Mouse (Mus musculus): ENCODE measurements at regions not wholly inside any gene's neighbourhood (a gene's known extent, or its start where the extent isn't known, plus 50 kb on each side); places are given as distances from the start of the nearest gene placed in this dataset.

DNA sequence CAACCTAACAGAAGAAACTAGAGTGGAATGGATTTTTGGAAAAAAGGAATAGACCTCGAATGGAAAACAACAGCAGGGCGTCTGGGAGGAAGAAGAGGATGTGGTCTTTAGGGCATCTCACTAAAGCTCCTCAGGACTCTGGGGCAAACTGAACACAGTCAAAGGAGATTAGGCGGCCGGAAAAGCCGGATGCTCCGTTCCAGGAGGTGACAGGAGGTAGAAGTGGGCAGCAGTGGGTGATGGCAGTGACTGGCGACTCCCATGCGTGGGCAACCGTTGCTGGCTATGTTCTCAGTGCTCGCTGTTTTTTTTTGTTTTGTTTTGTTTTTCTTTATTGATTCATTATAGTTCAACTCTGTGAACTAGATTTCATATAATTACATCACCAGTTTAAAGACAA is 228.8 kb upstream of the Klf3 start:
- H3K27ac ChIP-seq, result no peak overlapping the region
- peaks cover 25% of the 10 kb centered on the region for H3K4me1 ChIP-seq
- 87% methylated on average over 10 of the region's 10 CpGs for WGBS
- no peaks in the 10 kb centered on the region for H3K36me3 ChIP-seq (replicated peaks)
- no peaks in the 10 kb centered on the region for H3K27me3 ChIP-seq (ENCODE audit: poor library complexity, severe bottlenecking)
- H3K9me3 ChIP-seq, result no peaks in the 10 kb centered on the region
- no peak overlapping the region for H3K4me3 ChIP-seq
- DNase-seq (ENCODE audit: extremely low spot score, low spot score), result no peak

DNA sequence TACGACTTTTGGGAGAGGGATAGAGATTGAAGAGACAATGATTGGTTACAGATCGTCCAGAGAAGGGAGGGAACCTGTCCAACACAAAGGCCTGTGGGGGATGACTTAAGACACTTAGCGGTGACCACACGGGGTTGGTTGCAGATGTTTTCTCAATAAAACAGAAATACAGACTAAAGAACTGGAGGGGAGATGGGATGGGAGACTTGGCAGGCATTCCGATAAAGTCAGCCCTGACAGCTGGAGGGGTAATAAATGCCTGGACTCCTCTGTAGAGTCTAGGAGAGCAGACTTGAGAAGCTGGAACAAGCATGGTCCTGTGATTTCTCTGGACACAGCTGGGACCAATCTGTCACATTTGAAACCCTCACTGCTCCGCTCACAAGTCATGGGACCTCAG is 227.3 kb upstream of the Klf3 start:
- 85% methylated on average over 6 of the region's 6 CpGs for WGBS
- no peaks in the 10 kb centered on the region for H3K27me3 ChIP-seq (ENCODE audit: poor library complexity, severe bottlenecking)
- H3K4me3 ChIP-seq, result no peak overlapping the region
- no peak overlapping the region for H3K27ac ChIP-seq
- no peaks in the 10 kb centered on the region for H3K36me3 ChIP-seq (replicated peaks)
- H3K4me1 ChIP-seq, result peaks cover 38% of the 10 kb centered on the region
- no peaks in the 10 kb centered on the region for H3K9me3 ChIP-seq
- no peak for DNase-seq (ENCODE audit: extremely low spot score, low spot score)

DNA sequence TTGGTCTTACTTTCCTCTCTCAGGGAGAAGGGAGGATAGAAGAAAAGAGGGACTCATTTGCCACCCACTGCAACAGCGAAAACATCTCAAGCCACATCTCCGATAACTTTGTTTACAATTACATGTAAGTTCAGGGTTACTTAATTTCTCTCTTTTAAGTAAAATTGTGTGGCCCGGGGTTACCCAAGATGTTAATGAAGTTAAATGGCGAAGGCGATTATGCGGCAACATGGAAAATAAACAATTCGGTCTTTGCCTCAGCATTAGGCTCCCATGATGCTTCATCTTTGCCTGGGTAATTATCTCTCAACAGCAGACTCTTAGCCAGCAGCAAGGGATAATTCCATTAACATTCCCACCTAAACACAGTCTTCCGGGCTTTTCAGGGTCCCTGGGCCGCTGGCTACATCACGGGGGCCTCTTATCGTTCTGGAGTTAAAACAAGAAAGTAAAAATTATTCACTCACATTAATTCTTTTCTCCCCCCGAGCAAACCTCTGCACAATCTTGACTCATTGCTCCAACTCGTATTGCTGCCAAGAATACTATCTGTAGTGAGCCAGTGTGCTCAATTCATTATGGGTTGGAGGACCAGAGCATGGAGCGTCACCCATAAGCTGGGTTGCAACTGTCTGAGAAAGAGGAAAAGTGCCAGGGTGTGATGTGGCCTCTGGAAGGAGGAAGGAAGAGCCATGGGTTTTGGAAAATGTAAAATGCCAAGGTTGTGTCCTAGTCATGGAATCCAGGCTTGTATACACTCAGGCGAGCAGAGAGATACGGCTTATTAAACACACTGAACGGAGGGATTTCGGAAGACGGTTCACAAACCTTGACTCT is 226.5 kb upstream of the Klf3 start:
- WGBS, result 87% methylated on average over 19 of the region's 19 CpGs
- no peak for DNase-seq (ENCODE audit: extremely low spot score, low spot score)
- Histone ChIP-seq H3K27ac (no peak overlapping the region), H3K27me3 (ENCODE audit: poor library complexity, severe bottlenecking) (no peaks in the 10 kb centered on the region), H3K36me3 (replicated peaks) (no peaks in the 10 kb centered on the region), H3K9me3 (no peaks in the 10 kb centered on the region), H3K4me1 (peaks cover 45% of the 10 kb centered on the region), H3K4me3 (no peak overlapping the region)

DNA sequence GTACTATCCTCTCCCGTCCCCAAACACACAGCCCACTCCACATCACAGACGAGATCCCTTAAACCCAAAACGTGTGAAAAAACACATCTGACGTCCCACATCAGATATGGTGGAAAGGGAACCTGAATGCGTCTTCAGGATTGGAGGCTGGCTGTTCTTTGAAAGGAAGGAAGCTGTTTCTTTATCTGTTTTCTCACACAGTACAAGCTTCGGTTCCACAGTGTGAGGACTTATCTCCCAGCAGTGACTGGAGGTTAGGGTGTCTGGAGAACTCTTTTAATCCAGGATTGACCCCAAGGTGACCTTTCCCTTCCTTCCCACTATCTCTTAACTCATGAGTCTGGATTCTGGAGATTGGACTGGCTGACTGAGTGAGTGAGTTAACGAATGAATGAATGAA is 225.8 kb upstream of the Klf3 start:
- Histone ChIP-seq H3K27ac (no peak overlapping the region), H3K4me1 (peaks cover 47% of the 10 kb centered on the region), H3K4me3 (no peak overlapping the region), H3K27me3 (ENCODE audit: poor library complexity, severe bottlenecking) (no peaks in the 10 kb centered on the region), H3K9me3 (no peaks in the 10 kb centered on the region), H3K36me3 (replicated peaks) (no peaks in the 10 kb centered on the region)
- no peak for DNase-seq (ENCODE audit: extremely low spot score, low spot score)
- 68% methylated on average over 7 of the region's 7 CpGs for WGBS

DNA sequence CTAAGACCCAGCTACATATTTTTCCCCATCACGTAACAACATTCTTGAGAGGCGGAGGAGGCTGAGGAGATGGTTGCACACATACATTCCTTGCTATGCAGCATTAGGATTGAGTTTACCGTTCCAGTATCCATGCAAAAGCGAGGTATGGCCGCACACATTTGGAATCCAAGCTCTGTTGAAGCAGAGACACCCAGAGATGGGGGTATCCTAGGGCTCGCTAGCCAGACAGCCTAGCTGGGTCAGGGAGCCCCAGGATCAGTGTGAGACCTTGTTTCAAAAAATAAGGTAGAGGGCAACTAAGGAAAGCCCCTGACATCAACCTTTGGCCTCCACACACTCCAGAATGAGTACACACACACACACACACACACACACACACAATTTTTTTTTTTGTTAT is 224.7 kb upstream of the Klf3 start:
- Histone ChIP-seq H3K4me3 (no peak overlapping the region), H3K27me3 (ENCODE audit: poor library complexity, severe bottlenecking) (no peaks in the 10 kb centered on the region), H3K9me3 (no peaks in the 10 kb centered on the region), H3K4me1 (peaks cover 47% of the 10 kb centered on the region), H3K36me3 (replicated peaks) (no peaks in the 10 kb centered on the region), H3K27ac (0 out of 2 replicates have a peak overlapping the region, but pooled peaks have one; percentile 81)
- no peak for DNase-seq (ENCODE audit: extremely low spot score, low spot score)
- 91% methylated on average over 6 of the region's 6 CpGs for WGBS

DNA sequence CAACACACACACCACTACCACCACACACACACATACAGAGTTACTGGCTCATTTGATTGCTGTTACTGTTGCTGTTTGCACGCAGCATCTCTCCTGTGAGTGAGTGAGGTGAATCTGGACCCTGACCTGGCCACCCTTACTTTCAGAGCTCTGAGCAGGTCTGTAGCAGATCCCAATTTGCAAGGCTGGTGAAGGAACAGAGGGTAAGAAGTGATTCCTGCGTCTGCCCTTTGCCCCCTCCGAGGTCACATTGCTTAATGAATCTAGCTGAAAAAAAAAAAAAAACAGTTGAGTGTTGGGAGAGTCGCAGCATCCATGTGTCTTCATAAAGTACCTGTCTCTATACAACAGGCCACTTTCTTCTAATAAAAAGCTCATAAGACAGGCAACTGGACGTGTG is 224.1 kb upstream of the Klf3 start:
- Histone ChIP-seq H3K27me3 (ENCODE audit: poor library complexity, severe bottlenecking) (no peaks in the 10 kb centered on the region), H3K4me1 (peaks cover 47% of the 10 kb centered on the region), H3K4me3 (no peak overlapping the region), H3K36me3 (replicated peaks) (no peaks in the 10 kb centered on the region), H3K27ac (peak overlapping the region; percentile 81), H3K9me3 (no peaks in the 10 kb centered on the region)
- no peak for DNase-seq (ENCODE audit: extremely low spot score, low spot score)
- WGBS, result 50% methylated on average over 5 of the region's 5 CpGs

DNA sequence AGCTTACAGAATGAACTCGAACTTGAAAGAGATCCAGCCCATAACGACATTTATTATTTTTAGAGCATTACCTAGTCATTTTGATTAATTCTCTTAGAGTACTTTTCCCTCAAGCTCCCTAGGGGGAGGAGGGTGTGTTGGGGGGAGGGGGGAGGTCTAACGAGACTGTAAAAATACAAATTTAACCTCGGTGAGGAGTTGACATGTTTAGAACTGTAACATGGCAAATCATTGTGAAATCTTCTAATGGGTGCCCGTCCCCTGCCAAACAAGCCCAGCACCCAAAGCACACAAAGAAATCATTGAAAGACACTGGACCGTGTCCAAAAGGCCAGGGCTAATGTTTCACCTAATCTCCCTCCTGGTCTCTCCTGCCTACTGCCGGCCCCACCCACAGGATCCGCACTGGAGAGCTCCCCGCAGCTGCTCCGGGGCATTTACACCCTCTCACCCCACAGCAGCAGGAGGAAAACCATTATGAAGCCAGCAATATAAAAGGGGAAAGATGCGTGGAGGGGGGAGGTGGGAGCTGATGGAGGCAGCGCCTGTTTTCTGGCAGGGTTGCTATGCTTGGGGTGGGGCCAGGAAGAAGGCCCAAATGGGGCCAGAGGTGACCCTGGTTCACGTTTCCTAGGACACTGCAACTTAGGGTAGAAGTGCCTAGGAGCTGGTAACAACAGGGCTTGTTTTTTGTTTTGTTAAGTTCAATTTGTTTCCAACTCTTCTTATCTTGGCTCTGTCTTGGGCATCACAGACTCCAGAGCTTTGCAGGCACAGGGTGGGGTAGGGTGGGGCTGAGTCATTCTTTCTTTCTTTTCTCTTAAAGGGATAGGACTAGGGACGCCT is 223.5 kb upstream of the Klf3 start:
- peak; percentile 25 for DNase-seq (ENCODE audit: extremely low spot score, low spot score)
- Histone ChIP-seq H3K36me3 (replicated peaks) (no peaks in the 10 kb centered on the region), H3K4me1 (peaks cover 47% of the 10 kb centered on the region), H3K9me3 (no peaks in the 10 kb centered on the region), H3K4me3 (peak overlapping the region; percentile 16; the same call in 1 of the 2 replicates), H3K27me3 (ENCODE audit: poor library complexity, severe bottlenecking) (no peaks in the 10 kb centered on the region), H3K27ac (peak overlapping the region; percentile 81)
- 11% methylated on average over 14 of the region's 14 CpGs for whole genome bisulfite sequencing

DNA sequence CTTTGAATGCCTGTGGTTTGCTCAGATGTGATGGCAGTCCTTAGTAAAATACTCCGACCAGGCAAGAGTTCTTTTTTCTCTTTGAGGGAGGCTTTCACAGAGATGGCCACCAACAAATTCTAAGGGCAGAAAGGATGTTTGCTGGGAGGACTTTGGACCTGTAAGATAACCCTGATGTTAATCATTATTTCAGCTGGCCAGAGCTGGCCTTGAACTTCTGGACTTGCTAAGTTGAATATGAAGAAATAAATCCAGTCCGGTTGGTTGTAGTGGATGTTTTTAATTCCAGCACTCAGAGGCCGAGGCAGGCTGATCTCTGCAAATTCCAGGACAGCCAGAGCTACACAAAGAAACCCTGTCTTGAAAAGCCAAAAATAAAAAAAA is 222.9 kb upstream of the Klf3 start:
- H3K36me3 ChIP-seq (replicated peaks), result no peaks in the 10 kb centered on the region
- WGBS, result 69% methylated on average over 3 of the region's 3 CpGs
- peak overlapping the region; percentile 81 for H3K27ac ChIP-seq
- no peak overlapping the region for H3K4me3 ChIP-seq
- no peaks in the 10 kb centered on the region for H3K9me3 ChIP-seq
- H3K4me1 ChIP-seq, result peaks cover 50% of the 10 kb centered on the region
- no peak for DNase-seq (ENCODE audit: extremely low spot score, low spot score)
- H3K27me3 ChIP-seq (ENCODE audit: poor library complexity, severe bottlenecking), result no peaks in the 10 kb centered on the region

DNA sequence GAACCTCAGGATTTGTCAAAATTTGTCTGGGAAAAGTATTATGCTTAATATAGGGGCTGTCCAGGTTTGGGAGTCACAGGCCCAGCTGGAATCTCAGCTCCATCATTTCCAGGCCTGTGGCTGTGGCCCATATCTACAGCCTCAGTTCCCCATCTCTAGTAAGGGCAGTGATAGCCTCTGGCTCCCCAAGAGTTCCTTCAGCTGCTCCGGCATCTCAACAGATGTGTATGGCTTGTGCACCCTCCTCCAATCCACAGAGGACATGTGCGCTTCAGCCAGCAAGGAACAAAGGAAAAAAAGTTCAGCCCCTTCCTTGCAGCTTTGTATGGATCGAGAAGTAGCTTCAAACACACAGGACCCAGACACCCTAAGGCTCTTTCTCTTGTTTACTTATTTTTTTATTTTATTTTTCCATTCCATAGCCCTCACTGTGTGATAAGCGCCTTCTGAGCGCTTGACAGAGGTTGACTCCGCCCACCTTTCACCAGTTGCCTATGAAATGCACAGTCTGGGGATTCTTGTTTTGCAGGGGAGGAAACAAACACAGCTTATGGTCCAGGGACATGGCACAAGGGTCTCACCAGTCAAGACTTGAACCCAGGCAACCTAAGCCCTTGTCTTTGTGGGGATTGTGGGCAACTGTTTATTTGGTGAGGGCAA is 222.3 kb upstream of the Klf3 start:
- peak overlapping the region; percentile 67 for H3K27ac ChIP-seq
- H3K9me3 ChIP-seq, result no peaks in the 10 kb centered on the region
- no peak overlapping the region for H3K4me3 ChIP-seq
- WGBS, result 90% methylated on average over 6 of the region's 6 CpGs
- DNase-seq (ENCODE audit: extremely low spot score, low spot score), result no peak
- no peaks in the 10 kb centered on the region for H3K36me3 ChIP-seq (replicated peaks)
- peaks cover 54% of the 10 kb centered on the region for H3K4me1 ChIP-seq
- H3K27me3 ChIP-seq (ENCODE audit: poor library complexity, severe bottlenecking), result no peaks in the 10 kb centered on the region

DNA sequence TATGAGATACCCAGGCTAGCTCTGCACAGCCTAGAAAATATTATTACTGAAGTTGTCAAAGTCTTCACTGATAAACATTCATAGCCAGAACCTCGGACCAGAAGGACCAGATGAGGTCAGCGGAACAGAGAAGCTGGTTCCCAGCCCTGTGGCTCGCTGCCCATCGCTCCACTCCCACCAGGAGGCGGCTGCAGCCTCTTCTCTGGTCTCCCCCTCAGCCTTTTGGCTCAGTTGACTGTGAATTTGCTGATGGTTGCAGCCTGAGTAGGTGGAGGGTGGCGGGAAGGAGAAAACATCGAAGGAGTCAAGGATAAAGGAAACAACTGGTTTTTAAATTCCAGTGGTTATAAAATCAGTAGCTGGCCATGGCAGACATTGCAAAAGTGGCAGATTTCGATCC is 221.7 kb upstream of the Klf3 start:
- no peaks in the 10 kb centered on the region for H3K9me3 ChIP-seq
- peak overlapping the region; percentile 67 for H3K27ac ChIP-seq
- no peaks in the 10 kb centered on the region for H3K36me3 ChIP-seq (replicated peaks)
- no peaks in the 10 kb centered on the region for H3K27me3 ChIP-seq (ENCODE audit: poor library complexity, severe bottlenecking)
- no peak overlapping the region for H3K4me3 ChIP-seq
- DNase-seq (ENCODE audit: extremely low spot score, low spot score), result no peak
- H3K4me1 ChIP-seq, result peaks cover 55% of the 10 kb centered on the region
- 85% methylated on average over 8 of the region's 8 CpGs for WGBS

DNA sequence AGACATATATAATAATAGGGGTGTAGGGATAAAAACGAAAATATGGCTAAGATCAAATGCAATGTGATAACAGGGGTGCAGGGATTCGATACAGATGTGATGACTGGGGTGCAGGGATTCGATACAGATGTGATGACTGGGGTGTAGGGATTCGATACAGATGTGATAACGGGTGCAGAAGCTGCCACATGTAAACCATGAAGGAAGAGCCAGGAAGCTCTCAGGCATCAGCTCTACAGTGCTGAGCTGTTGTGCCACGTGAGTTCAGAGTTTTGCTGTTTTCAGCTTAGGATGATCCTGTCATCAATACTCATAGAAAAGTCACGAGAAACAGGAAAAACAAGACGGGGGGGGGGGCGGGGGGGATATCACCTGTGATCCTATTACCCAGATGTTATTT is 221.2 kb upstream of the Klf3 start:
- WGBS, result 81% methylated on average over 9 of the region's 9 CpGs
- Histone ChIP-seq H3K9me3 (no peaks in the 10 kb centered on the region; the same call in 1 of the 2 replicates), H3K4me1 (peaks cover 50% of the 10 kb centered on the region), H3K36me3 (replicated peaks) (no peaks in the 10 kb centered on the region), H3K27me3 (ENCODE audit: poor library complexity, severe bottlenecking) (no peaks in the 10 kb centered on the region), H3K27ac (no peak overlapping the region), H3K4me3 (no peak overlapping the region)
- DNase-seq (ENCODE audit: extremely low spot score, low spot score), result no peak

DNA sequence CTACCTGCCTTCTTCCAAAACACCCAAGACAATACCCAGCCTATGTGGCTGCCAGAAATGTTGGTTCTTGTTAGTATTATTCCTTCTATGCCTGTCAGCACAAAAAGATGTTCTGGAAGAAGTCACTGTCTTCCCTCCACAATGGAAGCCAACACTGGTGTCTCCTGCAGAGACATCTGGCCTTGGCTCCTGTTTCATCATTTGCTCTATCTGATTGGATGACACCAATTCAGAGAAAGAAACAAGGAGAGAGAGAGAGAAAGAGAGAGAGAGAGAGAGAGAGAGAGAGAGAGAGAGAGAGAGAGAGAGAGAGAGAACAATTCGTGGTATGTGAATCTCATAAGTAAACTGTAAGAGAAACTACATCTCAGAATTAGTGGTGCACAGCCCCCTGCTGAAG is 218.9 kb upstream of the Klf3 start:
- Histone ChIP-seq H3K27me3 (ENCODE audit: poor library complexity, severe bottlenecking) (no peaks in the 10 kb centered on the region), H3K36me3 (replicated peaks) (no peaks in the 10 kb centered on the region), H3K9me3 (no peaks in the 10 kb centered on the region; the same call in 1 of the 2 replicates), H3K4me3 (no peak overlapping the region), H3K27ac (no peak overlapping the region), H3K4me1 (peaks cover 41% of the 10 kb centered on the region)
- WGBS, result 80% methylated on average over 1 of the region's 1 CpGs
- DNase-seq (ENCODE audit: extremely low spot score, low spot score), result no peak

Measured in forebrain, embryonic 10.5 days (tissue).